Mouse (Mus musculus) frontal cortex, adult (tissue): Measurements from ENCODE around the gene Usp7.
A peak's percentile ranks its signal among the peaks of the same experiment; 100 is the strongest.

ENCODE experiments used
- ATAC-seq: cut with Nextera tagmentation; 2 replicates; pipeline ENCODE4 v1.9.2; 2017; ENCODE audit warnings: mild to moderate bottlenecking, moderate library complexity, mixed read lengths; ENCODE audit not compliant: low TSS enrichment

The Usp7 gene

DNA sequence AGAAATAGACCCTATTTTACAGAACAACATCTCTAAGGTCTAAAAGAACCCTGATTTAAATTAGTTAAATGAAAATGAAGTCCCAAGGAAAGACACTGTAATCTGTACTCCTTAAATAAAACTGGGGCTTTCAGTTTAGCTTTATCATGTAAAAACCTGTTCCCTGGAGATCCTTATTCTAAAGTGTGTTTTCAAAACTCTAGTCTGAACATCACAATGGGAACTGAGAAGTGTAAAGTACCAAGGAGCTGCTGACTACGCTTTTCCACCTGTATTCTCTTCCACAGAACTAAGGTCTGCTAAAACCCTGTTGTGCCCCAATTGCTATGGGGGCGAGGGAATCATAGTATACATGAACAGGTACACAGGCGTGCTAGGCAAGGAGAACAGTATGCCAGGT lies 68.1 kb downstream of the Usp7 start:
- no peak for ATAC-seq

DNA sequence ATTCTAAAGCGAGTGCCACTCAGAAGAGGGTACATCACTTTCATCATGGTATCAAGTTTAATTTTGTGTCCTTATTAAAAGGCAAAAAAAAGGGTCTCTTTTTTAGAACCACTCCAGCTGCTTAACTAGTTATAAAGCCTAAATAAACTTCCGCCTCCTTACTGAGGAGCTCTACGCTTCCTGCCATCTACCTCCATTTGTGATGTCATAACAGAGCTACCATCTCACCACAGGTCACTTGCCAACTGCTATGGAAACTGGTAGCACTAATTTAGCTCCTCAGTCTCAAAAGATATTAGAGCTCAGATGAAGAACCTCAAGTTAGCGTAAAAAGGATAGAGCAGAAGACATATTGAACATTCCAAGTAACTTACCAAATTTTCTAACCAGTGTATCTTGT lies 71.7 kb downstream of the Usp7 start:
- no peak for ATAC-seq

DNA sequence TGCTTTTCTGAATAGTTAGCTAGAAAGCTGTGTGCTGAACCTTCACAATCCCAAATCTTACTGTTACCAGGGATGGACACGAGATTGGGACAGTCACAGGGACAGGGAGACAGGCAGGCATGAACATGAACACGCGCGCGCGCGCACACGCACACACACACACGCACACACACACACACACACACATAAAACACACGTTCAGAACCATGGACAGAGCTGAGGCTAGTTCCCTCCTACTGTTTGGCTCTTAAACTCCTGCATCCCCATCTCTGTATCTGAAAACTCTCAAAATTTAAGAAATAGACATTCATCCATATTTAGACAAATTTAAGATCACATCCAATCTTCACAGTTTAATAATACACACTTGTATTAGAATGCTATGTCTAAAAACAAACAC lies 74.4 kb downstream of the Usp7 start:
- no peak for ATAC-seq

DNA sequence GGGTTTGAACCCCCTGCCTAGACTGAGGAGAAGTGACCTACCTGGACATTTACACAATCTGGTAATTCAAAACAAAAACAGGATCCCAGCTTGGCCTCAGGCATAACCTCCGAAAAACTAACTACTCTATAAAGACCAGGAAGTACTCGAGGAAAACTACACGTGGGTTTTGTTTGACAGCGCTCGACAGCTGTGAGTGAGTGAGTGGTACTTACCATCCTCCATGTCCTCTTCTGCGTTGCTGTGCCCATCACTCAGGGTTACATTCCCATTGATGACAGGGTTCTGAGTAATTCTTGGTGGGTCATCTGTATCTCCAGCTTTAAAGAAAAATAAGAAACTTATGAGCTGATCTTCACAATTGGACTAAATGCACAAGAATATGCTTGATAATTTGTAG lies 75.8 kb downstream of the Usp7 start:
- no peak for ATAC-seq

DNA sequence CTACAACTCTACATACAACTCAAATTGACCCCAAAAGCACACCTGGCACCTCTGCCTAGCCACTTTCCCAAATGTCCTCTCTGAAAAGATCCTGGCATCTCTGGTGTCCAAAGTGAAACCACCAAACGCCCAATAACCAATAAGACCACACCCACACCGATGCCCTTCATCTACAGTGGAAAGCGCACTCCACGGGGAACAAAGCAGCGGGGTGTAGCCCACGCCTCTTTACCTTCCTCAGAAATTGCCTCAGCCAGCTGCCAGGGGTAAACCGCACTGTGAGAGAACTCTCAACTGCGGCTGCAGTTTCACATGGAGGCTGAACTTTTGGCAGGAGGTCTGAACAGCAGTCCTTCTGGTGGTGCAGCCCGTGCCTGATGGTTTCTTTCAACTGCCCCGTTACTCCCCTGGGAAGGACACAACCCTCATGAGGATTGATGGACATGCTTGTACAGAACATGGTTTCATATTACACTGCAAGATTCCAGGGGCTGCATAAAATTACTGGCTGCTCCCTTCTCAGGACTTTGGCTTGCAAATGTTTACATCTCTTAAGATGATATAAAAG lies 76.5 kb downstream of the Usp7 start:
- ATAC-seq: no peak

DNA sequence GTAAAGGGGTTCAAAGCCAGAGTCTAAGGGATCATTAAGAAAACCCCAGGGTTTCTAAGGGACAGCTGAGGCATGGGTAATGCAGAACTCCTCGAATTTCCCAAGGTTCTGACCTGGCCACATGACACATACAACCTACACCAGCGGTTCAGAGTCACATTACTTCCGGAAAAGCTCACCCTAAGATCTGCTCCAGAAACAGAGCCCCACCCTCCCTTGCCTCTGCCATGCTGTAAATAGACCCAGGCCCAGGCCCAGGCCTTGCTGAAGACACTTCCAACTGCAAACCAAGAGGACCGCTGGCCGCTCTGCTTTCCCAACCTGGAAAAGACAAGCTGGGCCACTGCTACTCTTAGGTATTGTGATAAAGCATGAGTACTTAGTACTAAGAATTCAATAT lies 77.3 kb downstream of the Usp7 start:
- no peak for ATAC-seq

DNA sequence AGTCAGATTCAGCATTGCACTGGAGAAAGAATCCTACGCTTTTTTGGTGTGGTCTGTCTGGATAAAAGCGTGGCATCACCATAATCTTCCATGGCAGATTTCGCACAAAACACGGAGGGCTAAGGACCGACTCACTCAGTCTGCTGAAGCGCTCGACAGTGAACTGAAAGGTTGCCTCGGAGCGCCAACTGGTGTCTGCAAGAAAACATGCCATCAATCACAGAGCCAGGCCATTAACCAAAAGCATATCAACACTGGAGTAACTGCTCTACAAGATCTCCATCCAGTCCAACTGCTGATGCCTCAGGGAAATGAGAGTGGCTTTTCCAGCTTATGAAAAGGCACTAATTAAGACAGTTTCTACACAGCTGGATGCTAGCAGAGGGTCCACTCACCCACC lies 80.1 kb downstream of the Usp7 start:
- no peak for ATAC-seq

DNA sequence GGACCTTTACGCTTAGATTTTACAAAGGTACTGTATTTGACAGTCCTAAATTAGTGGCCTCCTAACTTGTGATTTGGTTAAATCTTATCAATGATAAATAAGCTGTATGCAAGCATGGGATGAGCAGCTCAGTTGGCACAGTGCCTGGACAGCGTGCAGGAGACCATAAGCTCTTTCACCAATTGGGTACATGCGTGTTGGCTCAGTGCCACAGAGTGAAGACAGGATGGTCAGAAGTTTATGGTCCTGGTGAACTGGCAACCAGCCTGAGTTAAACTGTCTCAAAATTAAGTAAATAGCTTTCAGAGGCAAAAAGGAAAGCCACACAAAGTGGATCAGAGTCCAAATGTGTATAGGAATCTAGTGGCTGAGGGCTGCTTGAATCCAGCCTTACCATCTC lies 91.5 kb downstream of the Usp7 start:
- ATAC-seq: no peak

DNA sequence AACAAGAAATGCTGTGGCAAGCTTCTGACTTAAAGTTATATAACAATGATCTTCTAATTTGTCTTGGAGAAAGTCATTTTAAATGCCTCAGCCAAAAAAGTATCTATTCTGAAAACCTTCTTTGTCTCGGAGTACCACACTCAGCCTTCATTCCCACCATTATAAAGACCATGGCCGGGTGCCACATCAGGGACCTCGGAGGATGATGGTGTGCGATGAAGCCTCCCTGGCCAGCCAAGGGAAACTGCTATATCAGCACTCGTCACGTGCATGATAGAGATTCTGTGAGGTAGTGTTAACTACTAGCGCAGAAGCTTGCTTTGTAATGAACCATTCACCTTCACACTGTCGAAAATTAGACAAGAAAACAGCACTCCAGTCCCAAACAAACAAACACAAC lies 92.6 kb downstream of the Usp7 start:
- ATAC-seq: no peak

DNA sequence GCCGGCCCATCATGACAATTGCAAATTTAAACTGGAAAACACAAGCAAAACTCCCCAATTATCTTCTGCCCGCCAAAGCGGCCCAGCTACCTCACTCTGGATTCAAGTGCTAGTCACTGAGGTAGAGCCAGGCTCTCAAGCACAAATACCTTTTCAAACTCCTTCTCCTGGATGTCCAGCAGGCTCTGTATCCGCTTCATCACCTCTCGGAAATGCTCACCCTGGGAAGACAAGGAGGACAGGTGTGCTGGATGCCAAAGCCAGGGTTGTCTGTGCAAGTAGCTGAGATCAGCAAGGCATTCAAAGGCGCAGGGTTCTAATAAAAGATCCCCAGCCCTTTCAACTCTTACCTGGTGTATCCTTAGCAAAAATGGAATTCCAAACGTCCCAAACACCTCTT lies 100.9 kb downstream of the Usp7 start:
- ATAC-seq: no peak

DNA sequence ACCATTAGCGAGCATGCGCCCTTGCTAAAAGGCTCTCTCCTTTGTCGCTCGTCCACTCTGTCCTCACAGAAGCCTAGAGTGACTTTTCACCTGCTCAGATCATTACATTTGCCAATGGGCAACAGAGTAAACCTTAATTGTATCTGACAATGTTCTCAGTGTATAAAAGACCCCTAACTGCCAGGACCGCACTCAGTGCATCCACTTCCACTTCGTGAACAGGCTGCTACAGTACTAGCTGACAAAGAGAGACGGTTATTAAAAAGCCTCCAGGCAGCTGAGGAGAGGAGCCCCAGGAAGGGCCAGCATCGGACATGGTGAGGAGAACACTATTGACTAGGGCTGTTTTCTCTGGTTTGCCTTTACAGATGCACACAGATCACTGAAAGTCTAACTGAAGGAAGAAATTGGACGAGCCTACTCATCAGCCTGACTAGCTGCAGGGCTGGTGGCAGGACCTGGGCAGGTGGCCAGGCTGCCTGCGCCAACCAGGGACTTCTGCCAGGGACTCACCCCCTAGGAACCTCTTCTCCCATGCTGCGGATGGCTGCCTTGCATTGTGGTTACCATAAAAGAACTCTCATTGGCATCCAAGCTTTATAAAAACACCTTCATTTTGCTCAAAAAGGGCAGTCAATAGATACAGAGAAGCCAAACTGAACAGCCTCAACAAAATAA lies 102.0 kb downstream of the Usp7 start:
- ATAC-seq: no peak

DNA sequence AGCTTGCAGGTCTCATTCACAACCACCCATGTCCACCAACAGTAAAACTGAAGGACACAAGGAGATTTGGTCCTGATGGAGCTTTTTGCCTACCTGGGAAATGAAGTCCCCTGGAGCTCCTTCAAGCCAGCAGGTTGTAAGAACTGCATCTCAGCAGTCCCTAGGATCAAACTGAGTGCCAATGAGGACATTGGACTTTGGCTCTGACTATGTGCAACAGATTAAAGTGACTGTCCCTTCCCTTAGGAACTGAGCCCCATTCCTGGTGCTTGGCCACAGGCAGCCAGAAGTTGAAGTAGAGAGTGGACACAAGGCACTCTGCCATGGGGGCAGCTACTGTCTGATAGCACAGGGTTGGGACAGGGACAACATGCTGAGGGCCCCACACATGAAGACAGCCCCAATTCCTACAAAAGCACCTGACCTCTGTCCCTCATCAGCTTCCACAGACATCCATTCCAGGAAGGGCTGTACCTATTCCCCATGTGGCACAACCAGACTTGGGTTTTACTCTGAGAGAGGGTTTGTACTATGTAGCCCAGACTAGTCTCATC lies 104.5 kb downstream of the Usp7 start:
- no peak for ATAC-seq

DNA sequence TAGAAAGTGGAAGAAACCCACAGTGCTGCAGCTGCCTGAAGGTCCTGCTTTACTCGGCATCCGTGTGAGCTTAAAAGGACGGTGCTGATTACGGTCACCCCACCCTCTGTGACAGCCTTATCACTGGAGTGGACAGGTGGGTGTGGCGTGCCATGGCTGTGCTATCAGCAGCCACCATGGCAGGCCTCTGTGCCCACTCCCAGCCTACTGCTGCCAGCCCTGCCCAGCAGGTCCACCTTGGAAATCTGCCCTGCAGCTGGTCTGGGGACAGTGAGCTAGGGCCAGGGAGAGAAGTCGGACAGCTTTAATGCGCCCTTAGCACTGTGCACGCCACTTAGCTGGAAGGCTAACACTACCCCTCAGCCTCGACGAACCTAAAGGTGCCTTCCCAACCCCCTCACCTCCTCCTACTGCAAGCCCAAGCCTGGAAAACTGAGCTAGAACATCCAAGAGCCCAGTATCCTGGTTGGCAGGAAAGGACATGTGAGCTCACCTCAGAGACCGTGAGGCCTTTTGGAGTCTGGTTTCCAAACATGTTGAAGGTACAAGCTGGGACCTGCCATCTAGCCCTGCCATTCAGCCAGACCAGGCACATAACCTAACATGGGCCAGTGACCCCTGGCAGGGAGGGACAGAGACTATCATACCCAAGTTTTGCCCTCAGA lies 105.1 kb downstream of the Usp7 start:
- ATAC-seq: no peak

DNA sequence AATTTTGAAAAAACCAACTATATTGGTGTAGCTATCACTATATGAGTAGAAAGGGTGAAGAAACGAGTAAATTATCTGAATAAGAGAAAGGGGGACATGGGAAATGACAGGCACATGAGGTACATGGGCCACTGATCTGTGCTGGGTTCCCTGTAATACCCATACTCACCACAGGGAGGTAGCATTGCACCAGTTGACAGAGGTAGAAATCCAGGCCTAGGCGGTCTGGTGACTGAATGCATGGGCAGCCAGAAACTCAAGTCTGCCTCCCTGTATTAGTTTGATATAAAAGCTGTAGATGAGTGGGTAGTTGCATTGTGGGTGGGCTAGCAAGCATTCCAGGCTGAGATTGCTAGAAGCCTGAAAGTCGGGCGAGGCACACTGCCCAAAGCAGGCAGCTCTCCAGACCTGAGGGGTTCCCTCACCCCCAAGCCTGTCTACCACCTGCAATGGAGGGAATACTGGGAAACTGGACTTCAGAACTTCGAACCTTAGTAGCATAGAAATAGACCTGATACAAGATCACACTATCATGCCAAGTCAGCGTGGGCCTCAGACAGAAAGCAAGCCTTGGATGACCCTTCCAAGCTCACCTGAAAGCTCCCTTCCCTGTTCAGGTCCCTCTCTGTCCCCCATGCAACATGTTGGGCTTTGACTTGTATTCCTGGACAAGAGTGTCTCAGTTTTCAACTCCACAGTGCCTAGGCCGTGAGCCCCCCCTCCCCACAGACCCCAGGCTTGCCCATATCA lies 105.8 kb downstream of the Usp7 start:
- ATAC-seq: peak; percentile 56

DNA sequence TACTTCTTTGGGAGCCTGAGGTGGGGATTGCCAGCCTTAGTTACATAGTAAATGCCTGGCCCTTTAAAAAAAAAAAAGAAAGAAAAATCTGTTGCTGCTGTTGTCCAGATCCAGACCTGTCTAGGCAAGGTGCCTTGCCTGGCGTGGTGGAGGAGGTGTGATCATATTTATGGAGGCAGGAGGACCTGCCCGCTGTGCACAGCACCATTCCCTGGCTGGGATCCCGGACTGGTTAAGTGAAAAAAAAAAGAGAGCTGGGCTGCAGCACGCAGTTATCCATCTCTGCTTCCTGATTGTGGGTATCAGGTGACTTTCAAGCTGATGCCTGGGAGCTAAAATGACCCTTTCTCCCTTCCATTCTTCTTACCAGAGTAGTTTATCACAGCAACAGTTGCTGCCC lies 107.0 kb downstream of the Usp7 start:
- no peak for ATAC-seq

DNA sequence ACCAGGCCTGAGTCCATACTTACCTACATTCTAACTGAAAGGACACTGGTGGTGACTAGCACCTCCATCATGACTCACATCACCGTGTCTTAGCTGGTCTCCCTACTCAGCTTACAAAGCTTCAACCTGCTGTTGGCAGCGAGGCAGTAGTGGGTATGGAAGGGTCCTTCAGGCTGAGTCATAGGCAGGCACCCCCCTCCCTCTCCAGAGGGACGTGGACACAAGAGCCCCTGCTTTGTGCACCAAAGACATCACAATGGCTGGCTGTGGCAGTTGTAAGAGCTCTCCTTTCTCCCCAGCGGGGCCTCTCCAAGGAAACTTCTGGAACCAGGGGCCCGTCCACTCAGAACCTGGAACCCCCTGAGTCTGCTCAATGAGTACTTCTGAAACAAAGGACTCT lies 111.6 kb downstream of the Usp7 start, which contains the start of gene Gm5767:
Gm5767 (plus strand) TSS at position 301 of the 400 bp plus-strand sequence.
- no peak for ATAC-seq

DNA sequence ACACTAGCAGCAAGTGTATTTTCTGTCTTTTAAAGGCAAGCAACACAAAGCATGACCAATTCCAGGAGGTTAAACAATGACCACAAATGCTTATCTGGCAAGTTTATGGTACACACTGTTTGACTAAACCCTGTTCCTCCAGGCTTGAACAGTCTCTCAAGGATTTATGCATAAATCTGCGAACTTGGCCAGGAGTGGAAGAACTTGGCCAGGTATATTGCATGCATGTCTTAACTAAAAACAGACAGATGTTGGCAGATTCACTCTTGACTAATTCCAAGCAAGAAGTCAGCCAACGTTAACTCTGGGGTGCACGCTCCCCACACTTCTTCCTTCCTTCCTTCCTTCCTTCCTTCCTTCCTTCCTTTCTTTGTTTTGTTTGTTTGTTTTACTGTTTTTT lies 112.3 kb downstream of the Usp7 start:
- ATAC-seq: no peak

DNA sequence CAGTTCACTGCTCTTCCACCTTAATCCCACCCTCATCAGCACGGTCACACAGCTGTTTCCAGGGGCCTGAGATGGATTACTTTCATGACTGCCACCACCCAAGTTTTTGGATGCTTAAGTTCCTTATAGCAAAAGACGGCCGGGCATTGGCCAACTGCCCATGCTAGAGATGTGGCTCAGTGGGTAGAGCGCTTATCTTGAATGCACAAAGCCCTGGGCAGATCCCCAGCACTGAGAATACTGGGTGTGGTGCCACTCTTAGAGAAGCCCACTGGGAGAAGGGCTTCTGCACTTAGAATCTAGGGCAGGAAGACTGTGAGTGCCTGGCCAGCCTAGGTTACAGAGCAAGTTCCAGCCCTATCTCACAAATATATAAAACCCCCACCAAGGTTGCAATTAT lies 113.4 kb downstream of the Usp7 start:
- no peak for ATAC-seq

DNA sequence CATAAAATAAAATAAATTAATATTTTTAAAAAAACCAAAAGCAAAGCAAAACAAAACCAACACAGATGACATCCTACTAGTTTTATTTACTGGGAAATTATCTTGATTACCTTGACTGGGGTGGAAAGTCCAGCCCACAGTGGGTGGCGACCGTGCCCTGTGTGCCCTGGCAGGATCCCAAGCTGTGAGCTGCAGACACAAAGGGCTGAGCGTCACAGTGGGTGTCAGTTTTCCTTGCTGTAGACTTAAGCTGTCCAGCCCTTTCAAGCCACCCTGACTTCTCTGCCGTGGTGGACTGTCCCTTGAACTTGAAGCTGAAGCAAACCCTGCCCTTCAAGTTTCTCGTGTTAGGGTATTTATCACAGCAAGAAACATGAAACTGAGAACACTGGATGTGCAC lies 114.1 kb downstream of the Usp7 start:
- ATAC-seq: no peak

DNA sequence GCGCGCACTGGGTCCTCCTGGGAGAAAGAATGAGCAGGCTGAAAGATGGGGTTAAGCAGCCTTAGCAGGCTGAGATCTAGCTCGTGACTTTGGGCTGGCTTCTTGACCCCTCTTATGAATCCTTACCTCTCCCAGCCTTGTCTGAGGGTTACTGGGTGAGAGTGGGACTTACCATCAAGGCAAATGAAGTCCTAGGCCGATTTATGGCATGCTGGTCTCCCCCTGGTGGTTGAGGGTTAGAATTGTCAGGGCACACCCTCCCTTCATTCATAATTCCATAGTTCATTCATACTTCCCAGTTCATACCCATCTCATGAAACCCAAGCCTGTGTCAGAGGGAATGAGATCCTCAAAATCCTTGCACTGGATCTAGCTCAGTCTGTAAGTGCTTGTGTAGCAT lies 115.3 kb downstream of the Usp7 start:
- ATAC-seq: peak; percentile 56; the same call in 1 of the 2 replicates

DNA sequence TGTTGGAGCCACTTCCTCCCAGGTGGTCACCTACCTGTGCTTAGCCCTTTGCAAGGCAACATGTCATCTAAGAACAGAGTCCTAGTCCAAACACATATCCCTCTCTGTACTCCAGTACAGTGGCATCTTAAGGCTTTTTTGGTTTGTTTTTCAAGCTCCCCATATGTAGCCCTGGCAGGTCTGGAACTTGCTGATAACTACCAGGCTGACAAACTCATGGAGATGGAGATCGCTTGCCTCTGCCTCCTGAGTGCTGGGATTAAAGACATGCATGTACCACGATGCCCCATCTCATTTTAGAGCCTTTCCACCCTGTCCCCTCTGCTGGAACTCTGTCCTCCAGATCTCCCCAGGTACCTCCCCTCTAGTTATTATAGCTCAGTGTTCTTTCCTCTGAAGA lies 115.9 kb downstream of the Usp7 start:
- no peak for ATAC-seq

DNA sequence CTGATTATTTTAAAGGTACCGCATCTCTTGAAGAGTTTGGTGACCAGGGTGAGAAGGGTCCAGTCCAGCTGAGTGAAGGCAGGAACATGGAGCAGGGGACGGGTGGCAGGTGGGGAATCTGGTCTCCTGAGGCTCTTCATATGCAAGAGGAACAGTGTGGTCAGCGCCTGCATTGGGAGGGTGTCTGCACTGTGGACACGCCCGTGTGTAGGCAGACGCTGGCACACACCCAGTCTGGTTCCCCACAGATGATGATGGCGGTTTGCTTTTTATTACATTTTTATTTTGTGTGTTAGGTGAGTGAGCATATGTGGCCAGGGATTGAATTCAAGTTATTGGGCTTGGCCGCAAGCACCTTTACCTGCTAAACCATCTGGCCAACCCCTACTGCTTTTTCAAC lies 116.5 kb downstream of the Usp7 start:
- no peak for ATAC-seq

DNA sequence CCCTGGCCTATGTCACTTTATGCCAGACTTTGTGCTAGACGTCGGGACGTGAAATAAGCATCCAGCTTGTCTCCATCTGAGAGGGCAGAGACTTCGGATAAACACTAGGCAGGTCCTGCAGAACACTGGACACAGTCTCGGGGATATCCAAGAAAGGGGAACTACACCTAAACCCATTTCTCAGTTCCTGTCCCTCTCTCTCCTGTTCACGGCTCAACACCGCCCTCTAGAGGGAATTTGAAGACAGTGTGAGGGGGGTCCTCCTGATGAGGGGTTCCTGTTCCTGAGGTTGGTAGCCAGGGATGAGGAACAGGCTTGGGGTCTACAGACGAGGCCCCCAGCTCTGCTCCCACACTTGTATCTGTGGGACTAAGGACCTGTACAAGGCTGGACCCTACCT lies 117.9 kb downstream of the Usp7 start:
- no peak for ATAC-seq
